Mouse (Mus musculus) kidney, adult 2 months (tissue): ENCODE measurements at regions not wholly inside any gene's neighbourhood (a gene's known extent, or its start where the extent isn't known, plus 50 kb on each side); places are given as distances from the start of the nearest gene placed in this dataset.

Source experiments
- DNase-seq: peaks from one replicate; pipeline ENCODE4 v3.0.0; 2021
- H3K27ac ChIP-seq: fragments of 200-500 bp; 2 replicates; pipeline ENCODE4 v1.5.1; 2012; ENCODE audit warnings: low read depth, low read length, control low read depth, inconsistent platforms; ENCODE audit not compliant: insufficient read depth
- H3K27me3 ChIP-seq: fragments of 200-500 bp; replicated peaks from 2 replicates; pipeline ENCODE4 v1.6.1; 2012; ENCODE audit warnings: mild to moderate bottlenecking, moderate library complexity, low read length, inconsistent platforms; ENCODE audit not compliant: control insufficient read depth, insufficient read depth
- H3K36me3 ChIP-seq: fragments of 200-500 bp; 2 replicates; pipeline ENCODE4 v1.6.1; 2012; ENCODE audit warnings: mild to moderate bottlenecking, moderate library complexity, low read length, inconsistent platforms; ENCODE audit not compliant: control insufficient read depth, insufficient read depth
- H3K4me1 ChIP-seq: fragments of 200-500 bp; 2 replicates; pipeline ENCODE4 v1.6.1; 2011; ENCODE audit warnings: low read length; ENCODE audit not compliant: control insufficient read depth, insufficient read depth
- H3K4me3 ChIP-seq: fragments of 200-500 bp; 2 replicates; pipeline ENCODE4 v1.5.1; 2011; ENCODE audit warnings: mild to moderate bottlenecking, low read depth, low read length, control low read depth; ENCODE audit not compliant: insufficient read depth
- CTCF ChIP-seq: fragments of 200-500 bp; conservative IDR thresholded peaks from 2 replicates; pipeline ENCODE4 v1.5.1; 2011; ENCODE audit warnings: low read depth, mild to moderate bottlenecking, control low read depth, low read length, moderate library complexity, mixed read lengths; ENCODE audit not compliant: insufficient read depth, insufficient read length
- POLR2A ChIP-seq: fragments of 200-500 bp; IDR thresholded peaks from one replicate; pipeline ENCODE4 v1.6.1; 2011; ENCODE audit warnings: low read depth, low read length, control low read depth
- WGBS: fragments of 180-500 bp; shearing (Covaris S2); methylation state at CpG from one replicate; pipeline ENCODE4 v1.1.7; 2018; 5-methylcytosine and 5-hydroxymethylcytosine counted together

DNA sequence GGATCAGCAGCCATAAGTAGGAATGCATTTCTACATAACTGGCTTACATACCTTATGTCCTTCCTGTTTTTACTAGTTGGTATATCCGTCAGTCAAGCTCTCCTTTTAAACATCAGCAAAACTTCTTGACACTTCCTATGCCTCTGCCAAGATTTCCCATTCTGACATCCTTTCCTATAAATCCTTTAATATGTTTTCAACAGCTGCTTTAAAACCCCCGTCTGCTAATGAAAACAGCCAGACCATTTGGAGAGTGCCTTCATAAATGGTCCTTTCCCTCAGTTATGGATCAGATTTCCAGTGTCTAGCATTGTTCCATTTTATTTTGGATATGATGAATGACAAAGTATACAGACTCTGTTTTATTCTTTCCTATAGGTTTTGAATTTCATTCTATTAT, 270.7 kb upstream of the Rgmb start:
- H3K27me3 ChIP-seq = no peaks in the 10 kb centered on the region
- no peak overlapping the region for H3K4me3 ChIP-seq
- H3K4me1 ChIP-seq = no peaks in the 10 kb centered on the region
- H3K27ac ChIP-seq = no peak overlapping the region
- no peaks in the 10 kb centered on the region for H3K36me3 ChIP-seq
- DNase-seq = no peak
- TF ChIP-seq CTCF (no peak), POLR2A (no peak)
- WGBS = 54% methylated on average over 2 of the region's 2 CpGs

- Histone ChIP-seq H3K36me3 (no peaks in the 10 kb centered on the region), H3K4me1 (no peaks in the 10 kb centered on the region), H3K27ac (no peak overlapping the region), H3K27me3 (no peaks in the 10 kb centered on the region), H3K4me3 (no peak overlapping the region)
- no peak for DNase-seq
- WGBS = 76% methylated on average over 4 of the region's 4 CpGs
- TF ChIP-seq POLR2A (no peak), CTCF (no peak)
Observed at GRCm38 (mm10) chr17:16092952-16093351, 262.1 kb upstream of the Rgmb start.

GRCm38 (mm10) chr17:16089619-16090280, 258.9 kb upstream of the Rgmb start:
- TF ChIP-seq POLR2A = no peak
- no peaks in the 10 kb centered on the region for H3K27me3 ChIP-seq
- no peaks in the 10 kb centered on the region for H3K36me3 ChIP-seq
- WGBS = 83% methylated on average over 8 of the region's 8 CpGs
- H3K4me1 ChIP-seq = no peaks in the 10 kb centered on the region
- H3K4me3 ChIP-seq = no peak overlapping the region
- DNase-seq = no peak
- no peak overlapping the region for H3K27ac ChIP-seq

- Histone ChIP-seq H3K27ac (no peak overlapping the region), H3K4me1 (no peaks in the 10 kb centered on the region)
- TF ChIP-seq CTCF (no peak), POLR2A (no peak)
Observed at GRCm38 (mm10) chr17:16088879-16089618, 258.2 kb upstream of the Rgmb start.

DNA sequence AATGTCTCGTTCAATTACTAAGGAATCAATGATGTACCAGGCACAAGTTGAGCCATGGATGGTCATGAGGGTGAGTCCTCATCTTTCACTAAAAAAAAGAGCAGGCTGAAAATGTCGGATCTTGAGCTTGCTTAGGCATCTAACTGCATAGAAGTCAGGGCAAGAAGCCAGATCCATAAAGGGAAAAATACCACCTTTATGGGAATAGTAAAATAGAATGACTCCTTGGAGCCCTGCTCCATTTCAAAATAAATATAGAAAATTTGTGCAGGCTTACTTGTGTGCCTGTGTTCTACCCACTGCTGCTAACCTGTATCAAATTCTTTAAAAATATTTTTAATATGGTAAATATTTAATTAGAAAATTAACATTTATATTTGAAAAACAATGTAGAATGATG, 256.2 kb upstream of the Rgmb start:
- 69% methylated on average over 2 of the region's 2 CpGs for WGBS
- Histone ChIP-seq H3K4me3 (no peak overlapping the region), H3K36me3 (no peaks in the 10 kb centered on the region), H3K27ac (no peak overlapping the region), H3K27me3 (no peaks in the 10 kb centered on the region), H3K4me1 (no peaks in the 10 kb centered on the region)
- no peak for DNase-seq
- no peak for TF ChIP-seq CTCF
- no peak for TF ChIP-seq POLR2A

More at GRCm38 (mm10) chr17:16088879-16089618, 258.2 kb upstream of the Rgmb start:
- H3K27me3 ChIP-seq = no peaks in the 10 kb centered on the region
- H3K4me3 ChIP-seq = no peak overlapping the region
- DNase-seq = no peak
- H3K36me3 ChIP-seq = no peaks in the 10 kb centered on the region
- WGBS = 69% methylated on average over 5 of the region's 5 CpGs

DNA sequence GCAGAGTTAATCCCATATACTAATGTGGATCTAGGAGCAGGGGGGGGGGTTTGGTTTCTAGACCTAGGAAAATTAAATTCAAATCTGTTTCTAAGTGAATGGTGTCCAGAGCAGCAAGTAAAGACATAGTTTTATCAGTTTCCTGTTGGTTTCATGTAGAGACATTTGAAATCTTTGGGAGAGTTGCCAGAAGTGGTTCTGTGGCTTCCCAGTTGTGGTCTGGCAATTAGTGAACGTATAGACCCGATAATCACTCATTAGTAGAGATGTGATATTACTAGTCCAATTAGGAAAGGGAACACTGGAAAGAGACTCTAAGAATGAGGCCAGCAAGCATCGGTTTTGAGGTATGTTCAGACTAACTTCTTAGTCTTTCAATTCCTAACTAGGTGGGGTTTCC, 252.0 kb upstream of the Rgmb start:
- no peak for TF ChIP-seq POLR2A
- TF ChIP-seq CTCF = no peak
- 87% methylated on average over 3 of the region's 3 CpGs for WGBS

GRCm38 (mm10) chr17:16078549-16078948, 247.7 kb upstream of the Rgmb start:
- no peak overlapping the region for H3K27ac ChIP-seq
- H3K4me1 ChIP-seq = no peaks in the 10 kb centered on the region
- no peak overlapping the region for H3K4me3 ChIP-seq
- H3K27me3 ChIP-seq = no peaks in the 10 kb centered on the region
- DNase-seq = no peak
- H3K36me3 ChIP-seq = no peaks in the 10 kb centered on the region
- no peak for TF ChIP-seq CTCF
- TF ChIP-seq POLR2A = no peak
- WGBS = 58% methylated on average over 3 of the region's 3 CpGs

More for the DNA sequence above, 252.0 kb upstream of the Rgmb start:
- Histone ChIP-seq H3K4me1 (no peaks in the 10 kb centered on the region), H3K36me3 (no peaks in the 10 kb centered on the region), H3K27me3 (no peaks in the 10 kb centered on the region), H3K4me3 (no peak overlapping the region), H3K27ac (no peak overlapping the region)
- no peak for DNase-seq
